In genomic region chr7:30090970-30091585, GRCm38 (mm10) we compare ENCODE assay signal across 7 mouse cellular contexts. TPM values are rescaled to one million over a fixed set of nuclear protein-coding genes. Genes with fewer than 3 reads are reported as not detected.
DNase-seq lines count a peak whose midpoint lies in the region; ATAC-seq and TF ChIP-seq lines count a peak whose summit lies in the region.

No protein-coding gene starts in this region.

- TF ChIP-seq CTCF in testis, adult 2 months (IDR thresholded peaks at IDR 0.05; ENCODE audit: control insufficient read depth, insufficient read depth, insufficient replicate concordance, low read depth, low read length) = no peak

- peak overlapping the region; percentile 67 for H3K9ac ChIP-seq in hindbrain, embryonic 14.5 days

- no peak for DNase-seq in testis, postnatal 14 days (ENCODE audit: low spot score)
- DNase-seq in c-Kit-positive CD71-positive TER-119-positive erythroid progenitor cells, embryonic 14.5 days (ENCODE audit: low spot score) = peak; percentile 30
- DNase-seq in hindbrain, embryonic 14.5 days (ENCODE audit: low spot score) = peak; percentile 65
- no peak for DNase-seq in frontal cortex, postnatal 14 days (ENCODE audit: low spot score in 2 of 2)
- no peak for DNase-seq in layer of hippocampus, adult 8-10 months (ENCODE audit: low spot score in 2 of 2)

- H3K36me3 ChIP-seq in testis, adult 2 months (ENCODE audit: control insufficient read depth, insufficient read depth, low read length) = no peaks in the 10 kb centered on the region
- peaks cover 9% of the 10 kb centered on the region for H3K36me3 ChIP-seq in hindbrain, embryonic 14.5 days (replicated peaks; ENCODE audit: control insufficient read depth, insufficient read depth)

- H3K9me3 ChIP-seq in hindbrain, embryonic 14.5 days (ENCODE audit: control insufficient read depth, low read length) = no peaks in the 10 kb centered on the region

- H3K27me3 ChIP-seq in testis, adult 2 months (ENCODE audit: control insufficient read depth, insufficient read depth, low read length) = no peaks in the 10 kb centered on the region
- no peaks in the 10 kb centered on the region for H3K27me3 ChIP-seq in hindbrain, embryonic 14.5 days (ENCODE audit: control insufficient read depth, insufficient read depth, low read length)

- H3K4me2 ChIP-seq in hindbrain, embryonic 14.5 days (replicated peaks) = peak overlapping the region; percentile 67

- ATAC-seq in hindbrain, embryonic 14.5 days (ENCODE audit: low FRiP score) = no peak
- 0 out of 2 replicates have a peak, but pooled peaks have one; percentile 0 for ATAC-seq in megakaryocyte-erythroid progenitor cell, adult 5-6 weeks (replicated peaks; ENCODE audit: low FRiP score, low TSS enrichment, poor library complexity, severe bottlenecking)

- peaks cover 14% of the 10 kb centered on the region for H3K4me1 ChIP-seq in testis, adult 2 months (ENCODE audit: control insufficient read depth, insufficient read depth, low read length)
- H3K4me1 ChIP-seq in hindbrain, embryonic 14.5 days (replicated peaks; ENCODE audit: control insufficient read depth, insufficient read depth, low read length) = peaks cover 29% of the 10 kb centered on the region

- peak overlapping the region; percentile 98 for H3K4me3 ChIP-seq in testis, adult 2 months (ENCODE audit: control insufficient read depth, low read depth, low read length)
- peak overlapping the region; percentile 58 for H3K4me3 ChIP-seq in hindbrain, embryonic 14.5 days (replicated peaks; ENCODE audit: low read length)

- TF ChIP-seq POLR2A in testis, adult 2 months (IDR thresholded peaks at IDR 0.05; ENCODE audit: control insufficient read depth, low read depth, low read length) = no peak

- WGBS in hindbrain, embryonic 14.5 days = 7% methylated on average over 9 of the region's 9 CpGs

- H3K27ac ChIP-seq in testis, adult 2 months (ENCODE audit: control insufficient read depth, insufficient read depth, low read depth, low read length) = peak overlapping the region; percentile 80; the same call in 1 of the 2 replicates
- peak overlapping the region; percentile 80 for H3K27ac ChIP-seq in hindbrain, embryonic 14.5 days

RNA-seq across cellular contexts. Expression of gene Zfp566, which starts 0.8 kb away (rescaled TPM):
- polyA plus RNA-seq in testis, adult 2 months (2012; rRNA removed) = 0.43 and 0.76 TPM in 2 replicates
- 14.3 and 15.0 TPM in 2 replicates for polyA plus RNA-seq in hindbrain, embryonic 14.5 days (2014; fragmentation: Nextera tagmentation; extraction: Ambion mirVana)
- 7.1 and 16.8 TPM in 2 replicates for total RNA-seq in megakaryocyte-erythroid progenitor cell, adult 5-6 weeks (2014; fragmentation: Nextera tagmentation)
- total RNA-seq in megakaryocyte-erythroid progenitor cell, adult 5-6 weeks (2017) = 5.0 TPM in 2 replicates
- 10 to 100 TPM in 1 of 4 experiments, 1 to 10 TPM in 3; 5.2 to 10.9 (median 8.0) TPM for total RNA-seq in layer of hippocampus, adult 8-10 months (2022)

RNA-seq across cellular contexts. Expression of gene Gm26920, which starts 0.9 kb away (rescaled TPM):
- polyA plus RNA-seq in testis, adult 2 months (2012; rRNA removed) = not detected in 2 replicates
- polyA plus RNA-seq in hindbrain, embryonic 14.5 days (2014; fragmentation: Nextera tagmentation; extraction: Ambion mirVana) = 0.96 and 2.2 TPM in 2 replicates
- total RNA-seq in megakaryocyte-erythroid progenitor cell, adult 5-6 weeks (2014; fragmentation: Nextera tagmentation) = 0.79 TPM in 1 of 2 replicates, not detected in the other
- not detected in 2 replicates for total RNA-seq in megakaryocyte-erythroid progenitor cell, adult 5-6 weeks (2017)
- total RNA-seq in layer of hippocampus, adult 8-10 months (2022) = not detected

RNA-seq across cellular contexts. Expression of gene Zfp260, which starts 3.5 kb away (rescaled TPM):
- 5.7 and 8.9 TPM in 2 replicates for polyA plus RNA-seq in testis, adult 2 months (2012; rRNA removed)
- polyA plus RNA-seq in hindbrain, embryonic 14.5 days (2014; fragmentation: Nextera tagmentation; extraction: Ambion mirVana) = 88.6 and 97.8 TPM in 2 replicates
- total RNA-seq in megakaryocyte-erythroid progenitor cell, adult 5-6 weeks (2014; fragmentation: Nextera tagmentation) = 10.5 and 20.6 TPM in 2 replicates
- 14.0 and 20.1 TPM in 2 replicates for total RNA-seq in megakaryocyte-erythroid progenitor cell, adult 5-6 weeks (2017)
- 10 to 100 TPM; 79.6 to 96.9 (median 89.4) TPM for total RNA-seq in layer of hippocampus, adult 8-10 months (2022)

RNA-seq across cellular contexts. Expression of gene Zfp82, which starts 18.4 kb away (rescaled TPM):
- 0.65 and 0.67 TPM in 2 replicates for polyA plus RNA-seq in testis, adult 2 months (2012; rRNA removed)
- polyA plus RNA-seq in hindbrain, embryonic 14.5 days (2014; fragmentation: Nextera tagmentation; extraction: Ambion mirVana) = 10.3 and 12.2 TPM in 2 replicates
- total RNA-seq in megakaryocyte-erythroid progenitor cell, adult 5-6 weeks (2014; fragmentation: Nextera tagmentation) = 4.6 and 6.8 TPM in 2 replicates
- 4.5 and 7.5 TPM in 2 replicates for total RNA-seq in megakaryocyte-erythroid progenitor cell, adult 5-6 weeks (2017)
- 1 to 10 TPM; 4.3 to 7.1 (median 5.1) TPM for total RNA-seq in layer of hippocampus, adult 8-10 months (2022)

RNA-seq across cellular contexts. Expression of gene Zfp382, which starts 30.7 kb away (rescaled TPM):
- 3.7 and 4.9 TPM in 2 replicates for polyA plus RNA-seq in testis, adult 2 months (2012; rRNA removed)
- 14.6 and 15.5 TPM in 2 replicates for polyA plus RNA-seq in hindbrain, embryonic 14.5 days (2014; fragmentation: Nextera tagmentation; extraction: Ambion mirVana)
- total RNA-seq in megakaryocyte-erythroid progenitor cell, adult 5-6 weeks (2014; fragmentation: Nextera tagmentation) = 2.5 and 2.8 TPM in 2 replicates
- total RNA-seq in megakaryocyte-erythroid progenitor cell, adult 5-6 weeks (2017) = 1.6 and 2.4 TPM in 2 replicates
- 10 to 100 TPM; 28.6 to 34.1 (median 31.2) TPM for total RNA-seq in layer of hippocampus, adult 8-10 months (2022)

Comparison
In these comparisons a context has a peak if more than half of its experiments do, and no peak if none do; other contexts are left out.
1. DNase-seq: peak in c-Kit-positive CD71-positive TER-119-positive erythroid progenitor cells, embryonic 14.5 days (single experiment) and hindbrain, embryonic 14.5 days (single experiment); none in testis, postnatal 14 days (single experiment), frontal cortex, postnatal 14 days (0 of 2) and layer of hippocampus, adult 8-10 months (0 of 2).